Mouse (Mus musculus) midbrain, postnatal 0 days (tissue): Measurements from ENCODE around the gene Tmem44. TPM values are rescaled to one million over a fixed set of nuclear protein-coding genes. Genes with fewer than 3 reads are reported as not detected.

Experiments
- polyA plus RNA-seq: library from polyadenylated mRNA; unstranded; fragments of >200 nt; fragmentation: Nextera tagmentation; extraction: Ambion mirVana; gene quantifications from 2 replicates; pipeline ENCODE4 v1.2.1, GENCODE M21; 2015
- total RNA-seq: library from RNA; depleted of rRNA; stranded (reverse); fragments of >200 nt; gene quantifications from 2 replicates; pipeline ENCODE4 v1.2.3, GENCODE M21; 2014; rRNA removed

Tmem44 gene
- total and polyA plus RNA-seq, 2 experiments from 2014 or later = 64.3 to 114 TPM

Other genes starting within 250 kb of the Tmem44 start
- gene Gp5, start 240.1 kb downstream of the Tmem44 start, total RNA-seq = 2.1 and 2.6 TPM in 2 replicates
- 0.75 and 0.78 TPM in 2 replicates for gene Gp5, start 240.1 kb downstream of the Tmem44 start, polyA plus RNA-seq
- 34.1 and 40.4 TPM in 2 replicates for gene Atp13a3, start 144.9 kb downstream of the Tmem44 start, total RNA-seq
- gene Atp13a3, start 144.9 kb downstream of the Tmem44 start, polyA plus RNA-seq = 4.9 and 7.2 TPM in 2 replicates
- gene Lsg1, start 36.8 kb upstream of the Tmem44 start, total RNA-seq = 16.5 and 17.5 TPM in 2 replicates
- 38.1 and 43.7 TPM in 2 replicates for gene Lsg1, start 36.8 kb upstream of the Tmem44 start, polyA plus RNA-seq
- gene Fam43a, start 48.9 kb upstream of the Tmem44 start, total RNA-seq = 21.1 and 22.3 TPM in 2 replicates
- gene Fam43a, start 48.9 kb upstream of the Tmem44 start, polyA plus RNA-seq = 10.1 and 11.5 TPM in 2 replicates